Mouse (Mus musculus) limb, embryonic 11.5 days (tissue): ENCODE results near the gene Kif6. TPM values are rescaled to one million over a fixed set of nuclear protein-coding genes. Genes with fewer than 3 reads are reported as not detected.

Experiments
- ATAC-seq: fragments of 200-750 bp; cut with Nextera tagmentation; 2 replicates; pipeline ENCODE4 v1.8.0; 2017; ENCODE audit warnings: low read depth; ENCODE audit not compliant: insufficient number of reproducible peaks, low FRiP score, low TSS enrichment
- DNase-seq: peaks from one replicate; pipeline ENCODE4 v3.0.0-alpha.2; 2015; ENCODE audit warnings: low spot score
- H3K27ac ChIP-seq: fragments of 300-500 bp; sonication (generic); replicated peaks from 2 replicates; pipeline ENCODE4 v1.5.1; 2014; ENCODE audit warnings: low read depth, mild to moderate bottlenecking, low read length
- H3K27me3 ChIP-seq: fragments of 300-500 bp; sonication (generic); 2 replicates; pipeline ENCODE4 v1.6.1; 2014; ENCODE audit warnings: mild to moderate bottlenecking, low read length, mixed read lengths; ENCODE audit not compliant: control insufficient read depth, insufficient read depth
- H3K36me3 ChIP-seq: fragments of 300-500 bp; sonication (generic); 2 replicates; pipeline ENCODE4 v1.6.1; 2014; ENCODE audit warnings: mild to moderate bottlenecking, low read length, moderate library complexity, mixed read lengths; ENCODE audit not compliant: control insufficient read depth, insufficient read depth
- H3K4me1 ChIP-seq: fragments of 300-500 bp; sonication (generic); 2 replicates; pipeline ENCODE4 v1.6.1; 2014; ENCODE audit warnings: low read length, mixed read lengths; ENCODE audit not compliant: control insufficient read depth, insufficient read depth
- H3K4me2 ChIP-seq: fragments of 300-500 bp; sonication (generic); 2 replicates; pipeline ENCODE4 v1.6.1; 2014; ENCODE audit warnings: low read depth, mild to moderate bottlenecking, moderate library complexity; ENCODE audit not compliant: severe bottlenecking
- H3K4me3 ChIP-seq: fragments of 300-500 bp; sonication (generic); 2 replicates; pipeline ENCODE4 v1.5.1; 2014; ENCODE audit warnings: low read depth, low read length
- H3K9ac ChIP-seq: fragments of 300-500 bp; sonication (generic); 2 replicates; pipeline ENCODE4 v1.6.1; 2014; ENCODE audit warnings: mild to moderate bottlenecking, low read length
- H3K9me3 ChIP-seq: fragments of 300-500 bp; sonication (generic); 2 replicates; pipeline ENCODE4 v1.6.1; 2016; ENCODE audit warnings: low read length; ENCODE audit not compliant: control insufficient read depth
- WGBS: fragments of 180-500 bp; shearing (Covaris S2); extraction: QIAGEN DNeasy Blood & Tissue Kit; methylation state at CpG from one replicate; pipeline ENCODE4 v1.1.7; 2014; 5-methylcytosine and 5-hydroxymethylcytosine counted together
- polyA plus RNA-seq: library from polyadenylated mRNA; unstranded; fragments of >200 nt; fragmentation: Nextera tagmentation; extraction: Ambion mirVana; gene quantifications from 2 replicates; pipeline ENCODE4 v1.2.1, GENCODE M21; 2014

Kif6 gene
- polyA plus RNA-seq, 1 experiment from 2014 or later, result 4.9 TPM

DNA sequence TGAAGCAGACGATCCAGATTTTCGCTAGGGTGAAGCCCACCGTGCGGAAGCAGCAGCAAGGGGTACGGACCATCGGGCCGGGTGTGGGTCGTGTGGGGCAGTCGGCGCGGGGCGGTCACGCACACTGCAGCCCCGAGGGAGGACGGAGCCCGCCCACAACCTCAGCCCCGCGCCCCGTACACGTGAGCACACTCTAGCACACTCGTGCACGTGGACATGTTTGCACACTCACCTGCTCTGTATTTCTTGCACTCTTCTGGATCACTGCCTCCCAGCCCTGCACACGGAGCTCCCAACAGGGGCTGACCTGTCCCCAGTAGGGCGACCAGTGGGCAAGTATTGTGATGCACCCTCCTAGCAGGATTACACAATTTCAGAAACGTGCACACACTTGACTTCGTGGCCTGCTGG lies 310 bp downstream of the Kif6 start:
- no peaks in the 10 kb centered on the region for H3K27me3 ChIP-seq
- no peaks in the 10 kb centered on the region for H3K9me3 ChIP-seq
- DNase-seq (no peak), ATAC-seq (peak; percentile 86)
- H3K4me2 ChIP-seq, result peak overlapping the region; percentile 91
- WGBS, result under 1% methylated on average over 26 of the region's 26 CpGs
- H3K9ac ChIP-seq, result peak overlapping the region; percentile 62
- H3K4me1 ChIP-seq, result no peaks in the 10 kb centered on the region
- no peak overlapping the region for H3K27ac ChIP-seq
- no peaks in the 10 kb centered on the region for H3K36me3 ChIP-seq
- H3K4me3 ChIP-seq, result peak overlapping the region; percentile 60

- Histone ChIP-seq H3K36me3 (no peaks in the 10 kb centered on the region), H3K9me3 (no peaks in the 10 kb centered on the region), H3K4me1 (no peaks in the 10 kb centered on the region), H3K9ac (no peak overlapping the region), H3K27me3 (no peaks in the 10 kb centered on the region), H3K4me3 (no peak overlapping the region), H3K27ac (no peak overlapping the region), H3K4me2 (no peak overlapping the region)
- ATAC-seq (no peak), DNase-seq (no peak)
- WGBS, result 86% methylated on average over 9 of the region's 9 CpGs
Observed at GRCm38 (mm10) chr17:49624572-49624971, 9.6 kb downstream of the Kif6 start.

DNA sequence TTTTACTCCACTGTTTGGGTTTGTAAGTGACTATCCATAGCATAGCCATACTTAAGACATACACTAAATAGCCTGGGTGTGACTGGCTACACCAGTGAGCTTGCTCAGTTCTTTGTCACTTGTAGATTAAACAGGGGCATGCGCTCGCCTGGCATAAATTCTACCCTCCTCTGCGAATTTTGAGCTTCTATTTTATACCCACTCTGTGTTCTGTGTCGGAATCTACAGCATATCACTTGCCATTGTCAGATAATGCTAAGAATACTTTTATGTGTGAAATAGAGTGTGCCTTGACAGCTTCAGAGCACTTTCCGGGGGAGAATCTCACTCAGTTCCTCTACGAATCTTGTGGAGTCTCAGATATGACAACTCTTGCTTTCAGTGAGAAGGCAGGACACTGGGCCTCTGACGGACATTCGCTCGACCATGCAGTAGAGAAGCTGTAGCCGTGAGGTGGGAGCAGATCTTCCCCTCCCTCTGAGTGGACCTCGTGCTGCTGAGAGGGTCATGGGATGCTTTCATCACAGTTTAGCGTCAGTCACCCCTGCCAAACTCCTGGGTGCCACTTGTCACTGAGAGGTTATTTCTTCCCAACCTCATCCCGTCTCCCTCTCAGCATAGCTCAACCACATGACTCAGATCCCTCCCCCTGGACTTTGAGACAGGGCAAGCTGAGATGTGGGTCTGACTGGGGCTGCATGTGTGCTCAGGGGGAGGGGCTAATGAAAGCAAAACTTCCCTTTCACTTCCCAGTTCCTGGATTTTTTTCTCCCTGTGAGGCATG lies 12.3 kb downstream of the Kif6 start:
- Histone ChIP-seq H3K27me3 (no peaks in the 10 kb centered on the region), H3K4me3 (no peak overlapping the region), H3K4me2 (no peak overlapping the region), H3K27ac (no peak overlapping the region), H3K9ac (no peak overlapping the region), H3K9me3 (no peaks in the 10 kb centered on the region), H3K36me3 (no peaks in the 10 kb centered on the region), H3K4me1 (no peaks in the 10 kb centered on the region)
- DNase-seq (no peak), ATAC-seq (no peak)
- WGBS, result 85% methylated on average over 13 of the region's 13 CpGs

GRCm38 (mm10) chr17:49628875-49629274 lies 13.9 kb downstream of the Kif6 start:
- ATAC-seq, result no peak
- H3K4me2 ChIP-seq, result no peak overlapping the region
- WGBS, result 93% methylated on average over 8 of the region's 8 CpGs

GRCm38 (mm10) chr17:49633041-49633440 lies 18.1 kb downstream of the Kif6 start:
- Histone ChIP-seq H3K4me2 (no peak overlapping the region), H3K27ac (no peak overlapping the region), H3K9ac (no peak overlapping the region), H3K27me3 (no peaks in the 10 kb centered on the region), H3K9me3 (no peaks in the 10 kb centered on the region), H3K36me3 (no peaks in the 10 kb centered on the region), H3K4me3 (no peak overlapping the region), H3K4me1 (no peaks in the 10 kb centered on the region)
- no peak for ATAC-seq
- no peak for DNase-seq
- WGBS, result 59% methylated on average over 8 of the region's 8 CpGs

More at GRCm38 (mm10) chr17:49628875-49629274, 13.9 kb downstream of the Kif6 start:
- no peak overlapping the region for H3K9ac ChIP-seq
- H3K27me3 ChIP-seq, result no peaks in the 10 kb centered on the region
- no peaks in the 10 kb centered on the region for H3K4me1 ChIP-seq
- H3K4me3 ChIP-seq, result no peak overlapping the region
- no peaks in the 10 kb centered on the region for H3K36me3 ChIP-seq
- no peak for DNase-seq
- H3K9me3 ChIP-seq, result no peaks in the 10 kb centered on the region
- no peak overlapping the region for H3K27ac ChIP-seq

DNA sequence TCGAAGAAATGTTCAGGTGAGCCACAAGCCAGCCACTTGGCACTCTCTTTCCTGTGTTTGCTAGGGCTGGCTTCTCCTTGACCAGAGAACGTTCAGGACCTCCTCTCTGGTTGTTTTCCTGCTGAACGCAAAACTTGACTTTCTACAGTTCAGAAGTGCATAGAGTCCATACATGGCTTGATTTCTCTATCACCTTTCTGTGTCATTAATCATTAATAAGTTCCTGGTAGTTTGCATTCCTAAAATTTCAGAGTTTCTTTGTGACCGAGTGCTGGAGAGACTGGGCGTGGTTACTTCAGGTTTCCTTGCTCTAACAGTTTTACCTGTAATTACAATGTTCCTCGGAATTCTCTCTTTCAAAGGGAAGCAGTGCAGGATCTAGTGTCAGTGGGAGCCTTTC lies 27.0 kb downstream of the Kif6 start:
- H3K4me1 ChIP-seq, result no peaks in the 10 kb centered on the region
- ATAC-seq, result no peak
- 85% methylated on average over 6 of the region's 6 CpGs for WGBS

DNA sequence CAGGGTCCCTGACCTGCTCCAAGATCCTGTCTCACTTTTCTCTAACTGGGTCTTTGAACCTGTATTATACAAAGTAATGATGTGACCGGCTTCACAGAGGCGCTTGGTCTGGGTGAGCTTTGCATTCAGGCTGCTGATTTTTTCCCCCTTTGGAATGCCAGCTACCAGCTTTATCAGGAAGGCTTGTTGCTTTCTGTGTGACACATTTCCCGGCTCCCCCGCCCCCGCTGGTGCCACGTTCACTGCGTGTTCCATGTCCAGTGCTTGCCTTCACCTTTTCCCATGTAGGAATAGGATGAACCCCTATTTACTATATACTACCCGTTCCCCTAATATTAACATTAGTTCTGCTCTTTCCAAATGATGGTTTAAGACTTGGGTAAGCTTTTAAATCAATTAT lies 27.4 kb downstream of the Kif6 start:
- 92% methylated on average over 8 of the region's 8 CpGs for WGBS
- no peak for ATAC-seq
- Histone ChIP-seq H3K9ac (no peak overlapping the region), H3K4me3 (no peak overlapping the region), H3K27me3 (no peaks in the 10 kb centered on the region), H3K9me3 (no peaks in the 10 kb centered on the region), H3K27ac (no peak overlapping the region), H3K4me2 (no peak overlapping the region), H3K4me1 (no peaks in the 10 kb centered on the region), H3K36me3 (no peaks in the 10 kb centered on the region)
- no peak for DNase-seq

More for the DNA sequence above, 27.0 kb downstream of the Kif6 start:
- no peaks in the 10 kb centered on the region for H3K27me3 ChIP-seq
- H3K4me3 ChIP-seq, result no peak overlapping the region
- no peaks in the 10 kb centered on the region for H3K36me3 ChIP-seq
- DNase-seq, result no peak
- no peak overlapping the region for H3K9ac ChIP-seq
- no peaks in the 10 kb centered on the region for H3K9me3 ChIP-seq
- no peak overlapping the region for H3K4me2 ChIP-seq
- H3K27ac ChIP-seq, result no peak overlapping the region

DNA sequence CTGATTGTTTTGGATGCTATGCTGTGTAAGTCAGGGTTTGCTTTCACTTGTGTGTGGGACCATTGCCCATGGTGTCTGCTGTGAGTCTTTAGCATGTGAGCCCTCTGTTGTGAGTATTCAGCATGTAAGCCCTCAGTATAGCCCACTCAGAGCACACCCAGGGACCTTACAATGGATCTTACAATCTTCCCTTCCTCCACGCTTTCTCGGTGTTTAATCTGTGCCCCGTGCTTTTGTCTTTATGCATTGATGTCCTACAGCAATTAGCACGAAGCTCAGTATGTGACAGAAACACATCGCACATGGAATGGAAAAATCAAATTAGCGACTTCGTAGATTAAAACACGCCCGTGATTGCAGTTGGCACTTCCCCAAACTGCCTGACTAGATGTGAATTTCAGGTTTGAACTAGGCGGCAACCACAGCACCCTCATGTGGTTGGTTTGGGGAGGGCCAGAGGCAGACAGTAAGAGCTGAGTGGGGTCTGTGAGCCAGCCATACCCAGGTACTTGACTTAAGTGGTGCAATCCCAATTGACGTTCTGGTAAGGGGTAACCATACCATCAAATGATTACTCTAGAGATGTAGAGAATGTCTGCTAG lies 28.1 kb downstream of the Kif6 start:
- Histone ChIP-seq H3K36me3 (no peaks in the 10 kb centered on the region), H3K9ac (no peak overlapping the region), H3K27me3 (no peaks in the 10 kb centered on the region), H3K27ac (no peak overlapping the region), H3K4me2 (no peak overlapping the region), H3K4me1 (no peaks in the 10 kb centered on the region), H3K9me3 (no peaks in the 10 kb centered on the region), H3K4me3 (no peak overlapping the region)
- DNase-seq (no peak), ATAC-seq (no peak)
- WGBS, result 91% methylated on average over 11 of the region's 11 CpGs
